Mouse (Mus musculus) intestine, embryonic 14.5 days (tissue): ENCODE results near the gene Il12a. TPM values are rescaled to one million over a fixed set of nuclear protein-coding genes. Genes with fewer than 3 reads are reported as not detected.
"Not testable (repeated sequence)": the region's sequence is repeated elsewhere in the genome, so short reads cannot be mapped to it uniquely, and the experiment has no call there.

Experiments
- ATAC-seq: fragments of 200-750 bp; cut with Nextera tagmentation; replicated peaks from 2 replicates; pipeline ENCODE4 v1.8.0; 2017; ENCODE audit warnings: low read depth, moderate number of reproducible peaks, moderate TSS enrichment, moderate library complexity; ENCODE audit not compliant: low FRiP score, low TSS enrichment
- DNase-seq: peaks from one replicate; pipeline ENCODE4 v3.0.0-alpha.2; 2018; ENCODE audit warnings: low spot score
- H3K27ac ChIP-seq: fragments of 300-500 bp; sonication (generic); 2 replicates; pipeline ENCODE4 v1.5.1; 2014; ENCODE audit warnings: low read depth, mild to moderate bottlenecking, control low read depth
- H3K27me3 ChIP-seq: fragments of 300-500 bp; sonication (generic); replicated peaks from 2 replicates; pipeline ENCODE4 v1.6.1; 2014; ENCODE audit warnings: low read length, control low read depth; ENCODE audit not compliant: control insufficient read depth, insufficient read depth
- H3K36me3 ChIP-seq: fragments of 300-500 bp; sonication (generic); 2 replicates; pipeline ENCODE4 v1.6.1; 2014; ENCODE audit warnings: low read length, control low read depth; ENCODE audit not compliant: control insufficient read depth, insufficient read depth
- H3K4me1 ChIP-seq: fragments of 300-500 bp; sonication (generic); replicated peaks from 2 replicates; pipeline ENCODE4 v1.6.1; 2014; ENCODE audit warnings: low read length, control low read depth, mixed read lengths; ENCODE audit not compliant: control insufficient read depth, insufficient read depth
- H3K4me2 ChIP-seq: fragments of 300-500 bp; sonication (generic); 2 replicates; pipeline ENCODE4 v1.6.1; 2014; ENCODE audit warnings: low read length
- H3K4me3 ChIP-seq: fragments of 300-500 bp; sonication (generic); 2 replicates; pipeline ENCODE4 v1.5.1; 2014; ENCODE audit warnings: low read depth, low read length, control low read depth, mixed read lengths
- H3K9ac ChIP-seq: fragments of 300-500 bp; sonication (generic); 2 replicates; pipeline ENCODE4 v1.6.1; 2014; ENCODE audit warnings: mild to moderate bottlenecking, low read length
- H3K9me3 ChIP-seq: fragments of 300-500 bp; sonication (generic); 2 replicates; pipeline ENCODE4 v1.6.1; 2016; ENCODE audit warnings: low read length, control low read depth; ENCODE audit not compliant: control insufficient read depth
- WGBS: fragments of 180-500 bp; shearing (Covaris S2); extraction: QIAGEN DNeasy Blood & Tissue Kit; methylation state at CpG from one replicate; pipeline ENCODE4 v1.1.7; 2014; 5-methylcytosine and 5-hydroxymethylcytosine counted together
- polyA plus RNA-seq: library from polyadenylated mRNA; unstranded; fragments of >200 nt; fragmentation: Nextera tagmentation; extraction: Ambion mirVana; gene quantifications from 2 replicates; pipeline ENCODE4 v1.2.1, GENCODE M21; 2014

The Il12a gene
- polyA plus RNA-seq, 1 experiment from 2014 or later: not detected

DNA sequence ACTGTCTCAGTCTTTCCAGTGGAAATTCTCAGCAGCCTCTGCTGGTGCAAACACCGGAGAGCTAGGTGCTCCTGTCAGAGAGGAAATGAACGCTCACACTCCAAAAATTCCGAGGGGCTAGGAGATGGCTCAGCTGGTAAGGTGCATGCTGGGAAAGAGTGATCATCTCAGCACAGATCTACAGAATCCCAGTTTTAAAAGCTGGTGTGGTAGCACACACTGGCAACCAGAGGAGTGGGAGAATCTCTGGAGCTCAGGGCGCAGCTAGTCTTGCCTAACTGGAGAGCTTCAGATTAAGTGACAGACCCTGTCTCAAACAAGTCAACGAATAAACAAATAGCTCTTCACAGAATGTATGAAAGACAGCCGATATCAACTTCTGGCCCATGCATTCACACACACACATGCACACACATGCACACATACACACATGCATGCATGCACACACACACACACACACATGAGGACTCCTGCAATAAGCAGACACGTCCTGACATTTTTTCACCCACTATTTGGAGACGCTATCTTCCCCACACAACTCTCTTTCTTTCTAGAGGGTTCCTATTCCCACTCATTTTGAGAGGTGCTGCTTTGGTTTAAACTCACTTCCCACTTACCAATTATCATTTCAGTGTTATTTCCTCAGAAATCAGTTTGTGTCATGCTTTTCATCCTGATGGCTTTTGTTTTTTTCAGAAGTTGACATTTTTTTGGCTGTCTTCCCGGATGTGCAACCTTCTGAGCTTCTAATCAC is 52.5 kb downstream of the Il12a start:
- no peak overlapping the region for H3K4me3 ChIP-seq
- H3K4me2 ChIP-seq: no peak overlapping the region
- no peaks in the 10 kb centered on the region for H3K36me3 ChIP-seq
- H3K4me1 ChIP-seq: no peaks in the 10 kb centered on the region
- H3K9me3 ChIP-seq: no peaks in the 10 kb centered on the region
- 69% methylated on average over 9 of the region's 9 CpGs for WGBS
- ATAC-seq (no peak), DNase-seq (peak; percentile 45)
- no peak overlapping the region for H3K27ac ChIP-seq
- H3K9ac ChIP-seq: no peak overlapping the region
- no peaks in the 10 kb centered on the region for H3K27me3 ChIP-seq

DNA sequence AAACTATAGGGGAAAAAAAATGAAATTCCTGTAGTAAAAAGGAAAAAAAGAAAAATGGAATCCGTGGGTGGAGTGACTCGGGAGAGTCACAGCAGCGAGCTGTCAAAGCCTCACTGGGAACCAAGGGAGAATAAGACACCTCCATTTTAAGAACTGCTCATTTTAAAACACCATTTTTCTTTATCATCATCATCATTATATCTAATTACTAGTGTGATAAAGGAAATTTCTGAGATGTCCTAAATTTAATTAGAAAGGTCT is 53.0 kb downstream of the Il12a start:
- ATAC-seq (no peak), DNase-seq (no peak)
- Histone ChIP-seq H3K27me3 (no peaks in the 10 kb centered on the region), H3K9ac (no peak overlapping the region), H3K9me3 (no peaks in the 10 kb centered on the region), H3K4me1 (no peaks in the 10 kb centered on the region), H3K27ac (no peak overlapping the region), H3K4me3 (no peak overlapping the region), H3K4me2 (no peak overlapping the region), H3K36me3 (no peaks in the 10 kb centered on the region)
- 41% methylated on average over 3 of the region's 3 CpGs for WGBS

DNA sequence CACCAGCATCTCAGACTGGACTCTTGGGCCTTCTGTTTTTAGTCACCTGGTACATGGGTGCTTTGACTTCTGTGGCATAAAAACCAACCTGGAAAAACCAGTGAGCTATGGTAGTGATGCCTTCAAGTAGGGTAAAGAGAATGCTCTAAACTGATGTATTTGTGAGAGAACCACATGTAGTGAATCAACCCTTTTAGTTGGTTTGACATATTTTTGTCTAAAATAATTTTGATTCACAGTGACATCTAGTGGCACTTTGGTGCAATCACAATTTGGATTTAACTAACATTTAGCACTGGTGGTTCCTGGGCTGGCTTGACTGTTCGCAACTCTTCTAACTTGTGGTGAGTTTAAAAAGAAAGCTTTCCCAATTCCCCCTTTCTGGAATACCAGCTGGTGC is 53.7 kb downstream of the Il12a start:
- Histone ChIP-seq H3K4me2 (no peak overlapping the region), H3K9ac (no peak overlapping the region), H3K27ac (no peak overlapping the region), H3K4me3 (no peak overlapping the region), H3K27me3 (no peaks in the 10 kb centered on the region), H3K36me3 (no peaks in the 10 kb centered on the region), H3K4me1 (no peaks in the 10 kb centered on the region), H3K9me3 (no peaks in the 10 kb centered on the region)
- DNase-seq: peak; percentile 16
- no peak for ATAC-seq
- 78% methylated on average over 1 of the region's 1 CpGs for WGBS

DNA sequence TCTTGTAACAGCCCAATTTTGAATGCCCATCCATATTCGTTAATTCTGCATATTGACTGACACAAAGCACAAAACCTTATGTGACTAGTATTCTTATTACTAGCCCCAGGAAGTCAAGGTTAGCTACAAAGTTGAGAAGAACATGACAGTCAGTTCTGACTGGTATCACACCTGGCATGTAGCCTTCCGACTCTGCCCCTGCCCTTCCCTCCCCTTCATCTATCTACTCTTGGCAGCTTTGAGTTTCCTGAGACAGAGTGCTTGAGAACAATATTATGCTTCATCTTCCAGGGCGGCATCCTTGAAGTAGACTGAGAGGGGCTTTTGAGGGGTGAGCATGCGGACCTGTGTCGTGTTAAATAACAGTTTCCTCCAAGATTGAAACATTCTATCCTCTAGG is 54.6 kb downstream of the Il12a start:
- 81% methylated on average over 5 of the region's 5 CpGs for WGBS
- H3K36me3 ChIP-seq: no peaks in the 10 kb centered on the region
- H3K9me3 ChIP-seq: no peaks in the 10 kb centered on the region
- no peaks in the 10 kb centered on the region for H3K4me1 ChIP-seq
- no peak overlapping the region for H3K27ac ChIP-seq
- DNase-seq (no peak), ATAC-seq (no peak)
- no peak overlapping the region for H3K4me2 ChIP-seq
- no peak overlapping the region for H3K9ac ChIP-seq
- no peaks in the 10 kb centered on the region for H3K27me3 ChIP-seq
- H3K4me3 ChIP-seq: no peak overlapping the region

DNA sequence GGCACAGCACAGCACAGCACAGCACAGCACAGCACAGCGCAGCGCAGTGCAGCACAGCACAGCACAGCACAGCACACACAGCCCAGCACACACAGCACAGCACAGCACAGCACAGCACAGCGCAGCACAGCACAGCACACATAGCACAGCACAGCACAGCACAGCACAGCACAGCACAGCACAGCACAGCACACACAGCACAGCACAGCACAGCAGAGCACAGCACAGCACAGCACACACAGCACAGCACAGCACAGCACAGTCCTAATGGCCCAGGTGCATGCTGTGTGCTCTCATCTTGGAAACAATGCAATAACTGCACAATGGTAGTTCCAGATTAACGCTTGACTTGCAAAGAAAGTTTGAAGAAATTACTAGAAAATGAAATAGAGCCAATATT is 55.8 kb downstream of the Il12a start:
- not testable (repeated sequence) for DNase-seq, H3K27ac ChIP-seq, ATAC-seq, H3K4me1 ChIP-seq, H3K4me3 ChIP-seq, H3K27me3 ChIP-seq, H3K9ac ChIP-seq, H3K36me3 ChIP-seq, H3K9me3 ChIP-seq, H3K4me2 ChIP-seq
- WGBS: 95% methylated on average over 4 of the region's 4 CpGs

Other genes starting within 250 kb of the Il12a start
- gene 1110032F04Rik, start 178.9 kb downstream of the Il12a start, polyA plus RNA-seq: 1.2 and 2.0 TPM in 2 replicates